Mouse (Mus musculus): ENCODE data around the gene Zbed3. TPM values are rescaled to one million over a fixed set of nuclear protein-coding genes. Genes with fewer than 3 reads are reported as not detected.

The Zbed3 gene
- polyA plus RNA-seq (2016; fragmentation: Nextera tagmentation; extraction: Ambion mirVana): 97.3 and 98.9 TPM in 2 replicates

DNA sequence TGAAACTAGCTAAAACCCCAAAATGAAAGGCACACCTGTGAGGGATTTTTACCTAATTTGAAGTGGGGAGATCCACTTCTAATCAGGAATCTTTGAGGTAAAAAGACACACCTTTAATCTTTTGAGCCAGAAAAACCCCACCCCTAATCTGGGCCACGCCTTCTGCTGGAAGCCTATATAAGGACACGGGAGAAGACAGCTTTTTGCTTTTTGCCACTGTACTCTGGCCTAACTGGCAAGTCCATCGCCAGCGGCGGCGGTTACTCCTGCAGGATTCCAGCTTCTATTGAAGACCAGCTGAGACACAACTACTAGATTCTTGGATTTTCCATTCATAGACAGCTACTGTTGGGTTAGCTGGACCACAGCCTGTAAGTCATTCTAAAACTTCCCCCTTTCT, at the start of gene Zbed3:
Gene Zbed3, plus strand, starts transcription at position 213 of the 400 bp plus-strand sequence.
- Histone ChIP-seq H3K36me3 (no peaks in the 10 kb centered on the region), H3K4me2 (replicated peaks) (peak within 1 kb of the TSS; percentile 71), H3K9me3 (no peaks in the 10 kb centered on the region), H3K27me3 (no peaks in the 10 kb centered on the region), H3K27ac (peak within 1 kb of the TSS; percentile 100), H3K4me3 (peak within 1 kb of the TSS; percentile 79), H3K4me1 (peaks cover 16% of the 10 kb centered on the region), H3K9ac (peak within 1 kb of the TSS; percentile 96)
- no peak for ATAC-seq (ENCODE audit: insufficient number of reproducible peaks, insufficient read depth, low FRiP score, low TSS enrichment)
- WGBS: 92% methylated on average over 6 of the region's 6 CpGs

DNA sequence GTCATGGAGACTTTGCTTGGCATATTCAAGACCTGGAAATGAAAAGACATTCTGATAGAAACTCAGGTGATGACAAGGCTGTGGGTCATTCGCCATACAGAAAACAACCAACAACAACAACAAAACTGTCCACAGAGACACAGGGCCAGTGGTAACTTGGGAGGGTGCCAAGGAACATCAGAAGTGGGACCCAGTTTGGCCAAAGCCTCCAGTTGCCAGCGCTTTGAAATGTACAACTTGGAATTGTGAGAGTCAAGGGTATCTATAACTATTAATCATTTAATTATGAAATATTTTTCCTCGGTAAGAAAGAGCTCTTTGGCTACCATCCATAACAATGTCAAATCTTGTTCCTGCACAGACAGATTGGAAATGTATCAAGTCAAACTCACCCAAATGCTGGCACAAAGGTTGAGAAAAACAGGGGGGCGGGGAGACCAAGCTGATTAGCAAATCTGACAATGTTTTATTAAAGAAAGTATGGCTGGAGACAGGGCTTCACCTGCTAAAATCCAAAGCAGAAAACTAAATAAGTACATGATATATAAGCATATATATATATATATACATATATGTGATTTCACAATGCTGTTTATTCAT, 44.9 kb upstream of the Zbed3 start:
- Histone ChIP-seq H3K36me3 (no peaks in the 10 kb centered on the region), H3K27ac (no peak overlapping the region), H3K9me3 (no peaks in the 10 kb centered on the region), H3K4me2 (replicated peaks) (no peak overlapping the region), H3K4me1 (0 out of 2 replicates have a peak, but pooled peaks cover 5% of the 10 kb centered on the region), H3K27me3 (no peaks in the 10 kb centered on the region), H3K9ac (no peak overlapping the region), H3K4me3 (no peak overlapping the region)
- 86% methylated on average over 4 of the region's 4 CpGs for WGBS
- ATAC-seq (ENCODE audit: insufficient number of reproducible peaks, insufficient read depth, low FRiP score, low TSS enrichment): no peak

DNA sequence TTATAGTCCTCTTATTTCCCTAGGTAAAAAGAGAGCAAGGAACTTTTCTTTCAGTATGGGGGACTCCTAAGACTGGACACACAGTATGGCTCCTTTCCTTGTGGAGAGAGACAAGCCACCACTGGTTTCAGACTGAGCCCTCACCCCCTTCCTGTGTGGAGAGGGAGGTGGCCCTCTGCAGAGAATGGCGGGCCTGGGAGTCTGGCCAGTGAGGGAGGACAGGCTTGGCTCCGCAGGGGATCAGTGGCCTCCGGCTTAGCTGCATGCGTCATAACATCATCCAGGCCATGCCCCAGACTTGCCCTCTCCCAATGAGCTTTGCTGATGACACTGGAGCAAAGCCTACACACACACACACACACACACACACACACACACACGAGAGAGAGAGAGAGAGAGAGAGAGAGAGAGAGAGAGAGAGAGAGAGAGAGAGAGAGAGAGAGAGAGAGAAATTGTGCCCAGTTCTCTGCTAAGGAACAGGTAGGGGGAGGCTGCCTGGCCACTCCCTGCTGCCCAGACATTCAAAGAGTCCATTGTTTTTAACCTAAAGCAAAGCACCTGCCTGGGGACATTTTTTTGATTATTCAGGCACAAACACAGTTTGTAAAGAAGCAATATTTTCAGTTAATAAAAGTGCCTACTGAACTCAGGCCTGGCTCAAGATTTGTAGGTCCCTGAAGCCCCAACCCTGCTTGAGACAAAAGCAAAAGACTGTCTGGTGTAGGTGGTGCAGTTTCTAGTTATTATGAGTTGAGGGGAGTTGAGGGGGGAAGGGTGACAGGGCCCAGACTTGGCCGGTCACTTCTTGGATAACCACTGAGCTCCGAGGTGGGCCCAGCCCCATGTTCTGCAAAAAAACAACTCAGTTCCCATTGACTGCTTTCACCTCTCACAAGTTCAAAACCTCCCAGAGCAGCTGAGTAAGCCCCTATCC, 41.4 kb upstream of the Zbed3 start:
- Histone ChIP-seq H3K9ac (no peak overlapping the region), H3K27ac (no peak overlapping the region), H3K4me2 (replicated peaks) (no peak overlapping the region), H3K27me3 (no peaks in the 10 kb centered on the region), H3K9me3 (no peaks in the 10 kb centered on the region), H3K4me1 (0 out of 2 replicates have a peak, but pooled peaks cover 5% of the 10 kb centered on the region), H3K36me3 (no peaks in the 10 kb centered on the region), H3K4me3 (no peak overlapping the region)
- ATAC-seq (ENCODE audit: insufficient number of reproducible peaks, insufficient read depth, low FRiP score, low TSS enrichment): no peak
- WGBS: 27% methylated on average over 6 of the region's 7 CpGs

DNA sequence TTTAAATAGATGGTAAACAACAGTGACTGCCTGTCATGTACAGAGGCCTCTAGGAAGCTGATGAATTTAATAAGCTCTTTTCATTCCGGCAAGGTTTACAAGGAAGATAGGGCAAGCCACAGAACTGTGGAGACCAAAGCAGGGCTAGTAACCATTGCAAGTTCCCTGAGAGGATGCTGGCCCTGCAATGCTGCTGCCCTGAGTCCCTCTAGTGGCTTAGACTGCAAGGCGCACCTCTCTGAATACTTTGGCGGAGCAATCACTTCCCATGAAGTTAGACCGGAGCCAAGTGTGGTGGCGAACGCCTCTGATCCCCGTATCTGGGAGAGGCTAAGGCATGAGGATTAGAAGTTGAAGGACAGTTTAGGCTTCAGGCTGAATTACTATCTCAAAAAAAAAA, 36.4 kb upstream of the Zbed3 start:
- H3K4me2 ChIP-seq (replicated peaks): no peak overlapping the region
- no peak for ATAC-seq (ENCODE audit: insufficient number of reproducible peaks, insufficient read depth, low FRiP score, low TSS enrichment)
- no peak overlapping the region for H3K4me3 ChIP-seq
- no peaks in the 10 kb centered on the region for H3K36me3 ChIP-seq
- 5% methylated on average over 7 of the region's 7 CpGs for WGBS
- H3K9me3 ChIP-seq: no peaks in the 10 kb centered on the region
- no peak overlapping the region for H3K9ac ChIP-seq
- no peaks in the 10 kb centered on the region for H3K27me3 ChIP-seq
- no peak overlapping the region for H3K27ac ChIP-seq
- 0 out of 2 replicates have a peak, but pooled peaks cover 5% of the 10 kb centered on the region for H3K4me1 ChIP-seq

DNA sequence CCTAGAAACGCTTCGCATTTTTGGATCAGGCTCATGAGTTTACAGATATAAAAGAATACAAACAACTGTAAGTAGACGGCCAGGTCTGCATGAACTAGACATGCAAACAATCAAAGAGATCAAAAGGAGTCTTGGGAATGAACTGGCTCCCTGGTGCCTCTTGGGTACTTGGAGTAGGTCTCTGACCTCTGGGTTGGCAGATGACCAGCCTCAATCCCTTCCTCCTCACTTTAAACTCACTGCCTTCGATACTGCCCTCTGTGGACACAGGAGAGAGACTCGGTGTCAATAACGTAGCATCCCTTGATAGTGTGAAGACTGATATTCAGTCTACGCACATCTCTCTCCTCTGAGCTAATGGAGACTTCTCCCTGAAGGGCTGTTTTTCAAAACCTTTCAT, 35.4 kb upstream of the Zbed3 start:
- Histone ChIP-seq H3K9me3 (no peaks in the 10 kb centered on the region), H3K27ac (no peak overlapping the region), H3K36me3 (no peaks in the 10 kb centered on the region), H3K9ac (no peak overlapping the region), H3K4me1 (no peaks in the 10 kb centered on the region), H3K27me3 (no peaks in the 10 kb centered on the region), H3K4me2 (replicated peaks) (no peak overlapping the region), H3K4me3 (no peak overlapping the region)
- ATAC-seq (ENCODE audit: insufficient number of reproducible peaks, insufficient read depth, low FRiP score, low TSS enrichment): no peak
- 70% methylated on average over 7 of the region's 7 CpGs for WGBS

DNA sequence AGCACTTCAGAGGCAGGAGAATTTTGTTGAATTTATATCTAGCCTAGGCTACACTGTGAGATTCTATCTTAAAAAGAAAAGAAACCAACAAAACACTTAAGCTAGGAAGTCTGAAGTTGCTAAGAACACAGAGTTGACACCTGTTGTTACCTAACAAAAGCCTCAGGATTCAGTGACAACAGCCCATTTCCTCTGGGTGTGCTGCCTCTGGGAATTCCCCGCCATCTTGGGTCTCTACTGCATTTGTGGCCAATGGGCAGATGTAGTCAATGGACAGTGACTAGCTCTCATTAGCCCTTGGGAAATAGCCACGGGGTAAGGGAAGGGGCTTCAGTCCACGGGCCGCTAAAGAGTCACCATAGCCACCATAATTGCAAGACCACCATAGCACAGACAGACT, 31.4 kb upstream of the Zbed3 start:
- Histone ChIP-seq H3K9me3 (no peaks in the 10 kb centered on the region), H3K4me3 (no peak overlapping the region), H3K4me1 (no peaks in the 10 kb centered on the region), H3K27ac (no peak overlapping the region), H3K9ac (no peak overlapping the region), H3K36me3 (no peaks in the 10 kb centered on the region), H3K27me3 (no peaks in the 10 kb centered on the region), H3K4me2 (replicated peaks) (no peak overlapping the region)
- ATAC-seq (ENCODE audit: insufficient number of reproducible peaks, insufficient read depth, low FRiP score, low TSS enrichment): no peak
- WGBS: 83% methylated on average over 4 of the region's 4 CpGs

DNA sequence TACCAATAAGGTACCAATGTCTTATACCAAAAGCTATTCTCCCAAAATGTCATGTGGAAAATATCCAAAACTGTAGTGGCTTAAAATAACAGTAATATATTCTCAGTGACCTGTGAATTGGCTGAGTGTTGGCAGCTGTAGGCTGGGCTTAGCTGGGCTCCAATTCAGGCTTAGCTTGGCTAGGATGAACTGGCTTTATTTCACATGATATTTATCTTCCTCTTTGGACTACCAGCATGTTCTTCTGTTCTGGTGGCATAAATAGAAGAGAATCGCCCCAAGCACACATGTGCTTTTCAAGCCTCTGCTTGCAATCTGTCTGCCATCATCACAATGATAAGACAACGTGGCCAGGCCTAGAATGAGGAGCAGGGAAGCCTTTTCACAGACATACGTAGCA, 23.5 kb upstream of the Zbed3 start:
- no peaks in the 10 kb centered on the region for H3K27me3 ChIP-seq
- no peak overlapping the region for H3K9ac ChIP-seq
- 68% methylated on average over 3 of the region's 3 CpGs for WGBS
- no peak overlapping the region for H3K4me2 ChIP-seq (replicated peaks)
- no peaks in the 10 kb centered on the region for H3K9me3 ChIP-seq
- H3K36me3 ChIP-seq: no peaks in the 10 kb centered on the region
- H3K4me3 ChIP-seq: no peak overlapping the region
- H3K27ac ChIP-seq: no peak overlapping the region
- ATAC-seq (ENCODE audit: insufficient number of reproducible peaks, insufficient read depth, low FRiP score, low TSS enrichment): no peak
- no peaks in the 10 kb centered on the region for H3K4me1 ChIP-seq

DNA sequence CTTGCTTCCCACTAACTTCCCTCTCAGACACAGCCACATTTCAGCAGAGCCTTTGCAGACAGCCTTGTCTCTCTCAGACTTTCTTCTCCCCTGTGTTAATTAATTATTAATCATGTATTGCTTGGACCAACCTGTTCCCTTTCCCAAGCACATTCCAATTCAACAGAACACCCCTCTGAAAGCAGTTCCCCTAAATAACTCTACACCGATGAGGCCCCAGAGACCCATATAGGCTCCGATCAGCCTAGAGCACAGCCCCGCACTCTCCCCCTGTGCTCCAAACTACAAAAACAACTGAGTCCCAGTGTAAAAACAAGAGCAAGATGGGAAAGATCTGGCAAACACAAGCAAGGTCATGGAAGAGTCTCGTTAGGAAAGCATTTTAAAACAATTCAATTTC, 16.8 kb upstream of the Zbed3 start:
- Histone ChIP-seq H3K4me3 (no peak overlapping the region), H3K27ac (no peak overlapping the region), H3K9me3 (no peaks in the 10 kb centered on the region), H3K4me2 (replicated peaks) (no peak overlapping the region), H3K9ac (no peak overlapping the region), H3K4me1 (no peaks in the 10 kb centered on the region), H3K27me3 (no peaks in the 10 kb centered on the region), H3K36me3 (no peaks in the 10 kb centered on the region)
- no peak for ATAC-seq (ENCODE audit: insufficient number of reproducible peaks, insufficient read depth, low FRiP score, low TSS enrichment)
- WGBS: 74% methylated on average over 4 of the region's 4 CpGs

DNA sequence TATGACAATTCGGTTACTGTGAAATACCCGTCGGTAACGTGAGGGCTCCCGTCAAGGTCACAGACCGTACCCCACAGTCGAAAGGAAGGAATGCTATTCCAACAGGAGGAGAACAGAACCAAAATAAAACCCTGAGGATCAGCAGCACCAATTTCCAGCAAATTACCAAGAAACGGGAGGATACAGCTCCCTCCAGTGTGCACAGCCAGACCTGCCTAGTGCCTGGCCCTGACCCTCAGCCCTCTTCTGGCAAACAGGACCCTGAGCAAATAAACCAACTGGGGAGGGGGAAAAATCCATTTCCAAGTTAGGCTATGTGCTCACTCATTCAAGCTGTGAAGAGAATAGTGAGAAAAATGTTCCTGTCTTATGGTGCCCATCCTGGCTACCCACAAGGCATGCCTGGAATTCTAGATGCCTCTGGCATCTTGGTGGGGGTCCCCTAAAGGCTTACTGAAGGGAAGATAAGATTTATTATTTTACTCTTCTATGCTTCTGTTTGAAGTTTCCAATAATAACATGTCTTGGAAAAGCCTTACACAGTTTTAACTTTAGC, 16.2 kb upstream of the Zbed3 start:
- H3K9me3 ChIP-seq: no peaks in the 10 kb centered on the region
- no peak overlapping the region for H3K4me2 ChIP-seq (replicated peaks)
- ATAC-seq (ENCODE audit: insufficient number of reproducible peaks, insufficient read depth, low FRiP score, low TSS enrichment): no peak
- no peak overlapping the region for H3K4me3 ChIP-seq
- no peak overlapping the region for H3K27ac ChIP-seq
- no peaks in the 10 kb centered on the region for H3K36me3 ChIP-seq
- H3K27me3 ChIP-seq: no peaks in the 10 kb centered on the region
- no peak overlapping the region for H3K9ac ChIP-seq
- H3K4me1 ChIP-seq: no peaks in the 10 kb centered on the region
- WGBS: 68% methylated on average over 8 of the region's 8 CpGs

DNA sequence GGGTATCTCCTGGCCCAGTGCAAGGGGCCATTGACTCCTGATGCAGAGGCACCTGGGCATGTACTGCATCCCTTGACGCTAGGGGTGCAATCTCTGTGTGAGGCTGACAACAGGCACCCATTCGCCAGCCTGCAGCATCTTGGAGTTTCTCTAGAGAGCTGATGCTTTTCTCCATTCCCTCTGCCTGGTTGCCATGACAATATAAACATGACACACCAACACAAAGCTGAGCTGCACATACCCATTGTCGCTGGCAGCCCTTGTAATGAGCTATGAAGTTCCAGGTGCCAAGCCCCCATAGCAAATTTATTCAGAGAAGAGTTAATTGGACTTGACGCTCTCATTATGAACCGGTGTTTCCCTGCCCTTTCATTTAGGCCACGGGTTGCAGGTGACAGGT, 11.4 kb upstream of the Zbed3 start:
- Histone ChIP-seq H3K4me2 (replicated peaks) (no peak overlapping the region), H3K27ac (no peak overlapping the region), H3K4me3 (no peak overlapping the region), H3K36me3 (no peaks in the 10 kb centered on the region), H3K4me1 (no peaks in the 10 kb centered on the region), H3K9me3 (no peaks in the 10 kb centered on the region), H3K9ac (no peak overlapping the region), H3K27me3 (no peaks in the 10 kb centered on the region)
- WGBS: 81% methylated on average over 6 of the region's 6 CpGs
- ATAC-seq (ENCODE audit: insufficient number of reproducible peaks, insufficient read depth, low FRiP score, low TSS enrichment): no peak

DNA sequence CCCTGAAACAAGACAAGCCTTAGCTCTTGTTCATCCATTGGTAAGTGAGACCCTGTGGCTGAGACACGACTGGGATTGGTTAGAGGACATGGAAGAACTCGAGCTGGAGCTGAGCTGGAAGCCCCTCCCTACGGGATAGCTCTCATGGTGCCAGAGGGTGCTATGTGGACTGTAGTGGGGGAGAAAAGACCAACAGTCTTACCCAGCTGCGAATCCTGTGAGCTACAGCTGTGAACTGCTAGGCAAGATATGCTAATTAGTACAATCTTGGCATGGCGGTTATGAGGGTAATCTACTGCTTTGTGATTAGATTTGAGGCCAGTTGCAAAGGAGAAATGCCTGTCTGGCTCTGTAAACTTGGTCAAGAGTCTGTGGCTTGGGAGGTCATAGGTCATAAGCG, 4.3 kb upstream of the Zbed3 start:
- Histone ChIP-seq H3K27ac (no peak overlapping the region), H3K4me3 (no peak overlapping the region), H3K4me1 (no peaks in the 10 kb centered on the region), H3K9ac (no peak overlapping the region), H3K4me2 (replicated peaks) (no peak overlapping the region), H3K9me3 (no peaks in the 10 kb centered on the region), H3K27me3 (no peaks in the 10 kb centered on the region), H3K36me3 (no peaks in the 10 kb centered on the region)
- 76% methylated on average over 6 of the region's 6 CpGs for WGBS
- no peak for ATAC-seq (ENCODE audit: insufficient number of reproducible peaks, insufficient read depth, low FRiP score, low TSS enrichment)

DNA sequence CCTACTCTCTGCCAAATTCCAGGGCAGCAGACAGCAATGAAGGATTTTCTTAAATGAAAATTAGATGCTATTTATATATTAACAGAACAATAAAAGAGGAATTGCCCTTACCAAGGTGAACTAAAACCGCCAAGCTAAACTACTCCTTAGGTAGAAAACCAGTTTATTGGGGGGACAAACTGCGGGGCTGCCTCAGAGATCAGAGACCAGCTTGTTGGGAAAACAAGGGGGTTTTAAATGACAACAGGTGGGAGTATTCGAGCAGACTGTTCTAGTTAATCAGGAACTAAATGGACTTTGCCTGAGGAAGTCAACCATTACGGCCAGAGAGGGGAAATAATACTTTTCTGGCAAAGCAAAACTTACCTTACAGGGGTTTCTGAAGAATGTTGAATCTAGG, 3.0 kb upstream of the Zbed3 start:
- H3K9ac ChIP-seq: no peak overlapping the region
- no peaks in the 10 kb centered on the region for H3K9me3 ChIP-seq
- H3K4me3 ChIP-seq: no peak overlapping the region
- no peaks in the 10 kb centered on the region for H3K4me1 ChIP-seq
- 21% methylated on average over 4 of the region's 4 CpGs for WGBS
- no peaks in the 10 kb centered on the region for H3K36me3 ChIP-seq
- no peak for ATAC-seq (ENCODE audit: insufficient number of reproducible peaks, insufficient read depth, low FRiP score, low TSS enrichment)
- H3K27ac ChIP-seq: no peak overlapping the region
- H3K4me2 ChIP-seq (replicated peaks): no peak overlapping the region
- H3K27me3 ChIP-seq: no peaks in the 10 kb centered on the region
